10 mouse cellular contexts compared by ENCODE assay signal in the genomic region with DNA sequence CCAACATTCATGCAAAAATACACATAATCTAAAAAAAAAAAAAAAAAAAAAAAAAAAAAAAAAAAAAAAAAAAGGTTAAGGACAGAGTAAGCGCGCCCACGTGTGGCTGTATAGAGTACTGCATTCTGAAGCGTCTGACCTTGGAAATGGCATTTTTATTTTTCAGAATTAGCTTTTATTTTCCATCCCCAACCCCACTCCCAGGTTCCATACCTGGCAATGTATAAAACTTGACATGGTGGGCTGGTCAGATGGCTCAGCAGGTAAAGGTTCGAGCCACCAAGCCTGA. TPM values are rescaled to one million over a fixed set of nuclear protein-coding genes. Genes with fewer than 3 reads are reported as not detected.
DNase-seq lines count a peak whose midpoint lies in the region; ATAC-seq and TF ChIP-seq lines count a peak whose summit lies in the region.
"Had no signal": no experiment of that assay in that cellular context is flagged by ENCODE, and none has a peak within 500 bp of the region (broad histone marks: within the 10 kb centered on the region; RNA-seq: fewer than 3 reads in every experiment).

No protein-coding gene starts in this region.

- TF ChIP-seq EP300 in liver, embryonic 14.5 days (IDR thresholded peaks at IDR 0.05; ENCODE audit: low read depth), result no peak

- peak; percentile 68 for TF ChIP-seq CTCF in liver, embryonic 14.5 days (IDR thresholded peaks at IDR 0.05; ENCODE audit: low read depth)

- in situ Hi-C loops in ES-E14 (cut with MboI; ENCODE audit: low sequenced_read_pairs in 2 of 2, unreplicated experiment in 2 of 2), result loop anchor here in 1 of 2 experiments (25.0 kb wide), 1 partner anchor 343 kb away; no protein-coding TSS in a partner anchor

- H3K4me2 ChIP-seq in liver, embryonic 12.5 days, result no peak overlapping the region
- no peak overlapping the region for H3K4me2 ChIP-seq in liver, embryonic 14.5 days (ENCODE audit: low read depth)

- no peak overlapping the region for H3K9ac ChIP-seq in liver, embryonic 12.5 days
- no peak overlapping the region for H3K9ac ChIP-seq in ES-E14 (ENCODE audit: insufficient read depth, low read depth, low read length, poor library complexity, severe bottlenecking)
- no peak overlapping the region for H3K9ac ChIP-seq in liver, embryonic 14.5 days (replicated peaks)
- H3K9ac ChIP-seq: heart, embryonic 13.5 days had no signal

- H3K4me1 ChIP-seq in liver, embryonic 12.5 days, result no peaks in the 10 kb centered on the region
- peaks cover 0 to 4% of the 10 kb centered on the region in 2 experiments; a peak in 1 of 4 replicates for H3K4me1 ChIP-seq in ES-E14 (ENCODE audit: control insufficient read depth in 2 of 2, insufficient read depth in 2 of 2, low read length in 2 of 2, poor library complexity in 1 of 2)
- H3K4me1 ChIP-seq in liver, embryonic 14.5 days (replicated peaks; ENCODE audit: control insufficient read depth in 2 of 2, insufficient read depth in 2 of 2, low read length in 1 of 2), result no peaks in the 10 kb centered on the region

- no peak overlapping the region for H3K4me3 ChIP-seq in liver, embryonic 12.5 days
- no peak overlapping the region for H3K4me3 ChIP-seq in ES-E14 (ENCODE audit: insufficient read depth in 1 of 2, low read depth in 1 of 2, low read length in 2 of 2, poor library complexity in 1 of 2, severe bottlenecking in 1 of 2)
- no peak overlapping the region for H3K4me3 ChIP-seq in liver, embryonic 14.5 days (ENCODE audit: insufficient read depth in 1 of 2, low read depth in 2 of 2, low read length in 2 of 2)
- H3K4me3 ChIP-seq: heart, embryonic 13.5 days had no signal

- no peak for ATAC-seq in frontal cortex, adult (ENCODE audit: low TSS enrichment)
- no peak for ATAC-seq in liver, embryonic 12.5 days
- ATAC-seq in liver, embryonic 14.5 days (ENCODE audit: insufficient read depth), result no peak
- no peak for ATAC-seq in erythroid progenitor cell, adult 5-6 weeks (replicated peaks; ENCODE audit: low FRiP score, poor library complexity, severe bottlenecking)

- H3K36me3 ChIP-seq in liver, embryonic 12.5 days, result no peaks in the 10 kb centered on the region
- H3K36me3 ChIP-seq in ES-E14 (ENCODE audit: control insufficient read depth, insufficient read depth, low read length, poor library complexity, severe bottlenecking), result no peaks in the 10 kb centered on the region
- no peaks in the 10 kb centered on the region for H3K36me3 ChIP-seq in liver, embryonic 14.5 days (replicated peaks; ENCODE audit: control insufficient read depth, insufficient read depth, low read depth)
- H3K36me3 ChIP-seq: heart, embryonic 13.5 days had no signal

- peak; percentile 27 to 31 for DNase-seq in frontal cortex, postnatal 25 days (ENCODE audit: low spot score in 2 of 2)
- DNase-seq in liver, result peak; percentile 22
- DNase-seq in ES-E14 (ENCODE audit: low read depth, low spot score), result no peak
- DNase-seq in cerebellum, postnatal 36 days, result peak; percentile 51 to 56
- DNase-seq in liver, embryonic 14.5 days (ENCODE audit: low read depth in 3 of 3, low spot score in 3 of 3), result no peak

- no peaks in the 10 kb centered on the region for H3K9me3 ChIP-seq in liver, embryonic 12.5 days (replicated peaks)
- H3K9me3 ChIP-seq in ES-E14 (ENCODE audit: control insufficient read depth, insufficient read depth, low read depth, low read length), result no peaks in the 10 kb centered on the region
- H3K9me3 ChIP-seq in liver, embryonic 14.5 days (ENCODE audit: control insufficient read depth, low read length), result no peaks in the 10 kb centered on the region
- H3K9me3 ChIP-seq: heart, embryonic 13.5 days had no signal

- WGBS in liver, embryonic 12.5 days (ENCODE audit: insufficient replicate concordance), result 2% methylated on average over 5 of the region's 5 CpGs
- WGBS in liver, embryonic 14.5 days (ENCODE audit: insufficient replicate concordance), result 1% methylated on average over 5 of the region's 5 CpGs

- peaks cover 13% of the 10 kb centered on the region; the same call in 1 of the 2 replicates for H3K27me3 ChIP-seq in liver, embryonic 12.5 days (replicated peaks)
- no peaks in the 10 kb centered on the region for H3K27me3 ChIP-seq in liver, embryonic 14.5 days (ENCODE audit: control insufficient read depth, insufficient read depth, low read length)

- H3K27ac ChIP-seq in liver, embryonic 12.5 days, result no peak overlapping the region
- H3K27ac ChIP-seq in ES-E14 (ENCODE audit: insufficient read depth, low read depth, low read length, poor library complexity, severe bottlenecking), result no peak overlapping the region
- H3K27ac ChIP-seq in liver, embryonic 14.5 days, result no peak overlapping the region
- H3K27ac ChIP-seq: heart, embryonic 13.5 days; macrophage had no signal

TF ChIP-seq in ES-E14, 5 proteins besides CTCF, POLR2A, EP300 and RAD21:
- TF ChIP-seq CHD2 (IDR thresholded peaks at IDR 0.05; ENCODE audit: low read depth, low read length), result no peak
- no peak for TF ChIP-seq HCFC1 (IDR thresholded peaks at IDR 0.05; ENCODE audit: borderline replicate concordance, insufficient read depth, low read length)
- TF ChIP-seq ZC3H11A (IDR thresholded peaks at IDR 0.05; ENCODE audit: borderline replicate concordance, low read depth, low read length), result 0 out of 2 replicates have a peak, but pooled peaks have one; percentile 17
- TF ChIP-seq MAFK (IDR thresholded peaks at IDR 0.05; ENCODE audit: insufficient read depth, low read depth, low read length), result no peak
- peak; percentile 98 for TF ChIP-seq ZNF384 (IDR thresholded peaks at IDR 0.05; ENCODE audit: low read depth, low read length)

RNA-seq across cellular contexts. Expression of gene Pramel1, which starts 13.6 kb away (rescaled TPM):
- polyA plus RNA-seq in liver, embryonic 12.5 days (2016; fragmentation: Nextera tagmentation; extraction: Ambion mirVana), result not detected in 2 replicates
- total RNA-seq in ES-E14 (2012; rRNA removed), result 1.8 and 2.0 TPM in 2 replicates
- not detected in 2 replicates for polyA plus RNA-seq in liver, embryonic 14.5 days (2012; rRNA removed)
- not detected in 2 replicates for polyA plus RNA-seq in liver, embryonic 14.5 days (2014; fragmentation: Nextera tagmentation; extraction: Ambion mirVana)
- total RNA-seq in erythroid progenitor cell, adult 5-6 weeks (2015; ENCODE audit: low replicate concordance), result not detected in 2 replicates
- total RNA-seq in erythroid progenitor cell, adult 5-6 weeks (2017; ENCODE audit: low replicate concordance), result not detected in 2 replicates
- polyA plus RNA-seq: heart, embryonic 13.5 days; macrophage had no signal

RNA-seq across cellular contexts. Expression of gene Lrrc38, which starts 31.1 kb away (rescaled TPM):
- polyA plus RNA-seq in liver, embryonic 12.5 days (2016; fragmentation: Nextera tagmentation; extraction: Ambion mirVana), result not detected in 2 replicates
- total RNA-seq in ES-E14 (2012; rRNA removed), result 0.22 and 0.32 TPM in 2 replicates
- polyA plus RNA-seq in liver, embryonic 14.5 days (2012; rRNA removed), result not detected in 2 replicates
- not detected in 2 replicates for polyA plus RNA-seq in liver, embryonic 14.5 days (2014; fragmentation: Nextera tagmentation; extraction: Ambion mirVana)
- not detected in 2 replicates for total RNA-seq in erythroid progenitor cell, adult 5-6 weeks (2015; ENCODE audit: low replicate concordance)
- not detected in 2 replicates for total RNA-seq in erythroid progenitor cell, adult 5-6 weeks (2017; ENCODE audit: low replicate concordance)
- polyA plus RNA-seq: macrophage had no signal

RNA-seq across cellular contexts. Expression of gene Pramef8, which starts 31.6 kb away (rescaled TPM):
- 5.3 and 6.0 TPM in 2 replicates for polyA plus RNA-seq in liver, embryonic 12.5 days (2016; fragmentation: Nextera tagmentation; extraction: Ambion mirVana)
- total RNA-seq in ES-E14 (2012; rRNA removed), result 33.3 and 36.8 TPM in 2 replicates
- polyA plus RNA-seq in liver, embryonic 14.5 days (2012; rRNA removed), result 1.5 TPM in 2 replicates
- 2.2 and 2.4 TPM in 2 replicates for polyA plus RNA-seq in liver, embryonic 14.5 days (2014; fragmentation: Nextera tagmentation; extraction: Ambion mirVana)
- total RNA-seq in erythroid progenitor cell, adult 5-6 weeks (2015; ENCODE audit: low replicate concordance), result 2.1 and 5.0 TPM in 2 replicates
- 0.15 and 3.3 TPM in 2 replicates for total RNA-seq in erythroid progenitor cell, adult 5-6 weeks (2017; ENCODE audit: low replicate concordance)

Comparison
In these comparisons a context has a peak if more than half of its experiments do, and no peak if none do; other contexts are left out.
1. DNase-seq: peak in frontal cortex, postnatal 25 days (2 of 2), liver (single experiment) and cerebellum, postnatal 36 days (2 of 2); none in ES-E14 (single experiment) and liver, embryonic 14.5 days (0 of 3).